Comparison of ENCODE assay signal across 9 mouse cellular contexts in the genomic region with DNA sequence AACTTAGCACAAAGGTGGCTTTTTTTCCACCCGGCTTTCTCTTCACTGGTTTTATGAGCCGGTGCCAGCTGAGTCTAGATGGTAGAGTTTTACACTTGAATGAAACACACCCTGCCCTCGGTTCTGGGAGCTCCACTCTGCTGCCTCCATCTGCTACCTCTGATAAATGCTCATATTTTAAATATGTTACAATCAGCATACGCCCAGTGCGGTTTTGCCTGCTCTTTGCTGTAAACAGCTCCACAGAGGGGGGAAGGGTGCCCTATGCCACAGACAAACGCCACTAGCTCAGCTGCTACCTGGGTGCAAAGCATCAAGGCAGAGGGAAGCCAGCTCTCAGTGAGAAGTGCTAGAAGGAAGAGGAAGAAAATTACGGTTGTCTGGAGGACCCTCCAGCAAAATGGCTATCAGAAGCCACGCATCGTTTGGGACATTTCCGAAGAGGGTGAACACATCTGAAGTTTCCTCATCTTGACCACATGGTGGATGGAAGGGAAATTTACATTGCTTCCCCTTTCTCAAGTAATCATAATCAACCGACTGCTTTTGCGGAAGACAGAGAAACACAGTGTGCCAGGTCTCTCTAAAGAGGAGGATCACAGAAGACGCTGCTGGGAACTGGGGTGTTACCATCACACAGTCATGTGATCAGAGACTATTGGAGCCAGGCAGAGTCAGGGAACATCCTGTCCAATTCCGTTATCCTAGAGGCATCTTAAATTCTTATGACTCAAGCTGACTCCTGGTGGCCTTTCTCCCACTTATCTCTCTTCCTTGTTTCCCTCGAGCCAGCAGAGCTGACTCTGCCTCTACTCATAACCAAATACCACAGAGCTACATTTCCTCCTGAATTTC. TPM values are rescaled to one million over a fixed set of nuclear protein-coding genes. Genes with fewer than 3 reads are reported as not detected.
A peak's percentile ranks its signal among the peaks of the same experiment; 100 is the strongest.
DNase-seq lines count a peak whose midpoint lies in the region; ATAC-seq and TF ChIP-seq lines count a peak whose summit lies in the region.
"Had no signal": no experiment of that assay in that cellular context is flagged by ENCODE, and none has a peak within 500 bp of the region (broad histone marks: within the 10 kb centered on the region; RNA-seq: fewer than 3 reads in every experiment).

No protein-coding gene starts in this region.

- ATAC-seq in forebrain, embryonic 14.5 days = peak; percentile 76
- ATAC-seq in intestine, embryonic 16.5 days = peak; percentile 94

- peak overlapping the region; percentile 51 for H3K4me3 ChIP-seq in bone marrow macrophage, adult 2 months (ENCODE audit: insufficient read depth, low read length)
- no peak overlapping the region for H3K4me3 ChIP-seq in forebrain, embryonic 14.5 days (ENCODE audit: low read depth, low read length)
- no peak overlapping the region for H3K4me3 ChIP-seq in intestine, embryonic 16.5 days (ENCODE audit: low read length)
- H3K4me3 ChIP-seq: embryonic facial prominence, embryonic 15.5 days had no signal

- WGBS in forebrain, embryonic 14.5 days = 68% methylated on average over 15 of the region's 15 CpGs
- WGBS in intestine, embryonic 16.5 days = 53% methylated on average over 15 of the region's 15 CpGs

- peak overlapping the region; percentile 95 for H3K27ac ChIP-seq in bone marrow macrophage, adult 2 months (ENCODE audit: insufficient read depth, low read depth, low read length)
- H3K27ac ChIP-seq in forebrain, embryonic 14.5 days (ENCODE audit: low read depth, low read length) = peak overlapping the region; percentile 39; the same call in 1 of the 2 replicates
- H3K27ac ChIP-seq in intestine, embryonic 16.5 days (ENCODE audit: low read length) = no peak overlapping the region
- H3K27ac ChIP-seq: embryonic facial prominence, embryonic 15.5 days had no signal

- no peaks in the 10 kb centered on the region for H3K27me3 ChIP-seq in forebrain, embryonic 14.5 days (replicated peaks; ENCODE audit: control insufficient read depth, insufficient read depth, low read length)
- H3K27me3 ChIP-seq in intestine, embryonic 16.5 days (replicated peaks; ENCODE audit: control insufficient read depth, insufficient read depth, low read length) = no peaks in the 10 kb centered on the region
- H3K27me3 ChIP-seq: embryonic facial prominence, embryonic 15.5 days had no signal

- TF ChIP-seq CTCF in bone marrow macrophage, adult 2 months (IDR thresholded peaks at IDR 0.05; ENCODE audit: low read depth, low read length) = no peak

- no peak overlapping the region for H3K4me2 ChIP-seq in forebrain, embryonic 14.5 days (ENCODE audit: low read length)
- no peak overlapping the region for H3K4me2 ChIP-seq in intestine, embryonic 16.5 days (ENCODE audit: low read depth, low read length)
- H3K4me2 ChIP-seq: embryonic facial prominence, embryonic 15.5 days had no signal

- no peak for TF ChIP-seq POLR2A in bone marrow macrophage, adult 2 months (IDR thresholded peaks at IDR 0.05; ENCODE audit: borderline replicate concordance, low read depth, low read length)

- no peak overlapping the region for H3K9ac ChIP-seq in forebrain, embryonic 14.5 days (ENCODE audit: low read length)
- no peak overlapping the region for H3K9ac ChIP-seq in intestine, embryonic 16.5 days (ENCODE audit: low read depth, low read length)
- H3K9ac ChIP-seq: embryonic facial prominence, embryonic 15.5 days had no signal

- H3K9me3 ChIP-seq in forebrain, embryonic 14.5 days (replicated peaks; ENCODE audit: control insufficient read depth, low read length) = no peaks in the 10 kb centered on the region
- H3K9me3 ChIP-seq in intestine, embryonic 16.5 days (ENCODE audit: control insufficient read depth, low read length) = no peaks in the 10 kb centered on the region
- H3K9me3 ChIP-seq: embryonic facial prominence, embryonic 15.5 days had no signal

- intact Hi-C loops in left cerebral cortex, postnatal 4 days (cut with DNase I) = no loop called here
- intact Hi-C loops in left cerebral cortex, postnatal 25 days (cut with DNase I) = no loop called here

- H3K4me1 ChIP-seq in bone marrow macrophage, adult 2 months (ENCODE audit: control insufficient read depth, insufficient read depth, low read length) = peaks cover 13% of the 10 kb centered on the region
- 0 out of 2 replicates have a peak, but pooled peaks cover 3% of the 10 kb centered on the region for H3K4me1 ChIP-seq in forebrain, embryonic 14.5 days (ENCODE audit: control insufficient read depth, insufficient read depth, low read length)
- no peaks in the 10 kb centered on the region for H3K4me1 ChIP-seq in intestine, embryonic 16.5 days (ENCODE audit: control insufficient read depth, insufficient read depth, low read length)
- H3K4me1 ChIP-seq: embryonic facial prominence, embryonic 15.5 days had no signal

- H3K36me3 ChIP-seq in forebrain, embryonic 14.5 days (ENCODE audit: control insufficient read depth, insufficient read depth, low read length) = no peaks in the 10 kb centered on the region
- H3K36me3 ChIP-seq in intestine, embryonic 16.5 days (ENCODE audit: control insufficient read depth, insufficient read depth, low read length) = no peaks in the 10 kb centered on the region
- H3K36me3 ChIP-seq: embryonic facial prominence, embryonic 15.5 days had no signal

- DNase-seq in left cerebral cortex, postnatal 4 days = peak; percentile 56
- no peak for DNase-seq in left cerebral cortex, postnatal 25 days (ENCODE audit: low spot score in 2 of 2)
- peak; percentile 63 for DNase-seq in forebrain, embryonic 14.5 days (ENCODE audit: low spot score)
- DNase-seq in lung, postnatal 14 days = peak; percentile 46
- peak; percentile 71 to 80 for DNase-seq in spleen, postnatal 14 days (ENCODE audit: low spot score in 2 of 2)
- DNase-seq in urinary bladder, postnatal 10 days (ENCODE audit: low spot score) = no peak

RNA-seq across cellular contexts. Expression of a gene that starts 39.6 kb away (rescaled TPM):
- total RNA-seq in left cerebral cortex, postnatal 4 days (2021) = 100 to 1,000 TPM; 214 to 231 TPM
- total RNA-seq in left cerebral cortex, postnatal 25 days (2021) = 100 to 1,000 TPM; 238 to 249 TPM
- 310 and 315 TPM in 2 replicates for polyA plus RNA-seq in bone marrow macrophage, adult 2 months (2012; ENCODE audit: insufficient read depth, insufficient read length, missing spikeins)
- 97.9 and 120 TPM in 2 replicates for polyA plus RNA-seq in forebrain, embryonic 14.5 days (2014; fragmentation: Nextera tagmentation; extraction: Ambion mirVana)
- 76.5 and 80.3 TPM in 2 replicates for polyA plus RNA-seq in intestine, embryonic 16.5 days (2015; fragmentation: Nextera tagmentation; extraction: Ambion mirVana)

Comparison
In these comparisons a context has a peak if more than half of its experiments do, and no peak if none do; other contexts are left out.
1. DNase-seq: peak in left cerebral cortex, postnatal 4 days (single experiment), forebrain, embryonic 14.5 days (single experiment), lung, postnatal 14 days (single experiment) and spleen, postnatal 14 days (2 of 2); none in left cerebral cortex, postnatal 25 days (0 of 2) and urinary bladder, postnatal 10 days (single experiment).